Mouse (Mus musculus) natural killer cell, adult 2 months (primary cell): ENCODE data around the gene Gapdh.
A peak's percentile ranks its signal among the peaks of the same experiment; 100 is the strongest.
"Not testable (repeated sequence)": the region's sequence is repeated elsewhere in the genome, so short reads cannot be mapped to it uniquely, and the experiment has no call there.

Experiments
- DNase-seq, 2 experiments: peaks; one replicate each; pipeline ENCODE4 v3.0.0; 2022; ENCODE audit warnings: low spot score in 2 of 2

Gene Gapdh

DNA sequence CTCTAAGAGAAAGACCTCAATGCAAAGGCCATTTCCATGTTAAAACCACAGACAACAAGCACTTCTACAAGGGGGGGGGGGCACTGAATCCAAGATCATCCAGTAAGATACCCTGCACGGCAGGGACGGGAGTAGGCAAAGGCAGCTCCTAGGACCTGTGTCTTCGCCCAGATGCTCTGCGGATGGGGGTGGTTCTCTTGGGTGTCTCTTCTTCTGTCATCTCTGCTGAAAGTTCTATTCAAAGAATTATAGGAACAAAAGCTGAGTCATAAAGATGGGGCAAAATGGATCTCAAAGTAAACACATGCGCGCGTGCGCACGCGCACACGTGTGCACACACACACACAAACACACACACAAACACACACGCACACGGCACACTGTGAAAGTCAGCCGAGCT is 1.8 kb upstream of the Gapdh start:
- no peak for DNase-seq

- DNase-seq = no peak
Observed at GRCm38 (mm10) chr6:125166861-125167650, 789 bp upstream of the Gapdh start.

- DNase-seq = peak; percentile 94 to 95
Observed at GRCm38 (mm10) chr6:125165328-125165891, 857 bp downstream of the Gapdh start.

DNA sequence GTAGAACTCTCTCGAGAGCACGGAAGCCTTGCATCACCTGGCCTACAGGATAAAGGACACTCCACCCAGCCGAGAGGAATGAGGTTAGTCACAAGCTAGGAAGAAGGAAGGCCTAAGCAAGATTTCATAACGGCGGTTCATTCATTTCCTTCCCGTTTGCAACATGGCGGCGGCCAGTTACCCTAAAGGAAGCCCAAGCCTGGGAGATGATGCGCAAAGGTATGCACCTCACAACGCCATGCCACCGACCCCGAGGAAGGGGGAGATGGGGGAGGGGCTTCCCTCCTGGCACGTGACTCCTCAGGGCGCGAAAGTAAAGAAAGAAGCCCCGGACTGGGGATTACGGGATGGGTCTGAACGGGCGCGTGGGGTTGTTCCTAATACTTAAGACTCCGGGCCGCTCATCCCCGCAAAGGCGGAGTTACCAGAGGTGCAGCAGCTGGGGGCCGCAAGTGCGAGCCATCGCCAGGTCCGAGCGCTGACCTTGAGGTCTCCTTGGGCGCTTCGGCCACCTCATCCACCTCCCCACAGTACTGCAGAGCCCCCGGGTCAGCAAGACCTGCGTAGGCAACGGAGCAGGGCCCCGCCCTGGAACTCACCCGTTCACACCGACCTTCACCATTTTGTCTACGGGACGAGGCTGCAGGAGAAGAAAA is 1.5 kb downstream of the Gapdh start:
- peak; percentile 30 to 51 for DNase-seq

GRCm38 (mm10) chr6:125163801-125164657 is 2.2 kb downstream of the Gapdh start:
- no peak for DNase-seq

DNA sequence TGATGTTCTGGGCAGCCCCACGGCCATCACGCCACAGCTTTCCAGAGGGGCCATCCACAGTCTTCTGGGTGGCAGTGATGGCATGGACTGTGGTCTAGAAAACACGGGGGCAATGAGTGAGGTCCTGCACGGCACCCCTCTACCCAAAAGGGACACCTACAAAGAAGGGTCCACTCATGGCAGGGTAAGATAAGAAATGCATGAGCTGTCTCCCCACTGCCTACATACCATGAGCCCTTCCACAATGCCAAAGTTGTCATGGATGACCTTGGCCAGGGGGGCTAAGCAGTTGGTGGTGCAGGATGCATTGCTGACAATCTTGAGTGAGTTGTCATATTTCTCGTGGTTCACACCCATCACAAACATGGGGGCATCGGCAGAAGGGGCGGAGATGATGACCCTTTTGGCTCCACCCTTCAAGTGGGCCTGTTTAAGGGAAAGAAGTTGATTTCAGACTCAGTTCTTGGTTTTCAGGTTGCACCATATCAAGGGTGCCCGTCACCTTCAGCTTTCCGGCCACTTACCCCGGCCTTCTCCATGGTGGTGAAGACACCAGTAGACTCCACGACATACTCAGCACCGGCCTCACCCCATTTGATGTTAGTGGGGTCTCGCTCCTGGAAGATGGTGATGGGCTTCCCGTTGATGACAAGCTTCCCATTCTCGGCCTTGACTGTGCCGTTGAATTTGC is 3.5 kb downstream of the Gapdh start:
- DNase-seq = not testable (repeated sequence)

GRCm38 (mm10) chr6:125161971-125162370 is 4.3 kb downstream of the Gapdh start:
- DNase-seq = peak; percentile 68 to 82

DNA sequence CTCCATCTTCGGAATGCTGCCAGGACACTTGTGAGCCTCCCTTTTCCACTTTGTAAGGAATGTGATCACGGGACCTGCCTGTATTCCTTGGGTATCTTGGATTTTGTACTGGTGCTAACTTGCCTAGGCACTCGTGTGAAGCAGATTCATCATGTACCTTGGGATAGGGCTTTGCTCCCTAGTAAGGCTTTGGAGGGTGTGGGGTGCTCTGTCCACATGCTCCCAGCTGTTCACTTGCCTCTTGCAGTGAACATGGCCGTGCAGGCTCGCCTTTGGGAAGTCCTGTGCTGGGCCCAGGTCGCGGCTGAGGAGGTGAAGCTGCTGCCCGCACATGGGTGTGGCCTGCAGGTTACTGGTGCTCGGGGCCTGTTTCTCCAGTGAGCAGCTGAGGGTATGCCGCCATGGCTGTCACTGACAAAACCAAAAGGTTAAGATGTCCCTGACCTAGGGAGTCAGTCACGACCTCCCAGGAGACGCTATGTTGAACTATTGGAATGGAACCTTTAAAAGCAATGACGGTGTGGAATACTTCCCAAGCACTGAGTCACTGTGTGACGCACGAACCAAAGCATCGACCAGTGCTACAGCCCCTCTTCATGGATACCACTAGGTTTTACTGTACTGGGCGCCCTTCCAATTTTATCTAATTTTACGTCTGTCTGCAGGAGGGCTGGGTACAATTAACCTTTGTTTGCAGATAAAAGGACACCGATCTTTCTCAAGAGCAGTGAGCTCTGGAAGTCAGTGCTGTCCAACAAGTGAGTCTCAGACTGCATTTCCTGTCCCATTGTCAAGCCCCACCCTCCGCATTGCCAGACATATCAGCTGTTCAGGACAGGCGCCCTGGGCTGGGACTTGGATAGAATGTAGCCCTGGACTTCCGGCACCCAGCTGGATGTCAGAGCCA is 5.2 kb downstream of the Gapdh start:
- no peak for DNase-seq

- no peak for DNase-seq
Observed at GRCm38 (mm10) chr6:125160558-125160853, 5.8 kb downstream of the Gapdh start.

DNA sequence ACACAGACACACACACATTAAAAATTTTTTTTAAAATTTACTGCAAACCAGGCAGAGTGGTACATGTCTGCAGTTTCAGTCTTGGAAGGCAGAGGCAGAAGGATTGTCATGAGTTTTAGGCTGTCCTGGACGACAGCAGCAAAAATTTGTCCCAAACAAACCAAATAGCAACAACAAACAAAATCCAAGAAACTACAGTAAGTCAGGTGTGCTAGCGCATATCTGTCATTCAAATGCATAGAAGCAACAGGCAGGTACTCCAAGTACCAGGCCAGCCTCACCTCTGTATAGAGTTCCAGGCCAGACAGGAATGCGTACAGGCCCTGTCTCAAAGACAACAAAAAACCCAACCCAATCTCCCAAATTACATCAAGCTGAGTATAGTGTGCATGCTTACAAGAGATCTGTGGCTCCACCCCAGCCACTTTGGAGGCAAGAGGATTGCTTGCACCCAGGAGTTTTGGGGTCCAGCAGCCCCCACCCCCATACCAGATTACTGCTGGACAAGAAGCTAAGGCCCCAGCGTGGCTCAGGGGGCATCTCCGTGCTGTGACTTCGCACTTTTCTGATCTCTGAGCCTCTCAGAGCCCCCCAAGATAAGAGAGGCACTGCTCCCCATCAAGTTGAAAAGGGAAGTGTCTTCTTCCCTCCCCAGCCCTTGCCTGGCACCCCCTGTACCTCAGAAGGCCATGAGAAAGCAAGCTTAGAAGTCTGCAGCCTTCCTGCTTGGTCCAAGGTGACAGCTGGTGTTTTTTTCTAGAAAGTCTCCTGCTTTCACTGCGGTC is 6.3 kb downstream of the Gapdh start:
- DNase-seq = no peak

GRCm38 (mm10) chr6:125158944-125159492 is 7.2 kb downstream of the Gapdh start:
- DNase-seq = no peak

GRCm38 (mm10) chr6:125156903-125157614 is 9.2 kb downstream of the Gapdh start:
- DNase-seq = no peak

- no peak for DNase-seq
Observed at GRCm38 (mm10) chr6:125156491-125156890, 9.8 kb downstream of the Gapdh start.

- DNase-seq = no peak
Observed at GRCm38 (mm10) chr6:125155262-125155661, 11.0 kb downstream of the Gapdh start.

DNA sequence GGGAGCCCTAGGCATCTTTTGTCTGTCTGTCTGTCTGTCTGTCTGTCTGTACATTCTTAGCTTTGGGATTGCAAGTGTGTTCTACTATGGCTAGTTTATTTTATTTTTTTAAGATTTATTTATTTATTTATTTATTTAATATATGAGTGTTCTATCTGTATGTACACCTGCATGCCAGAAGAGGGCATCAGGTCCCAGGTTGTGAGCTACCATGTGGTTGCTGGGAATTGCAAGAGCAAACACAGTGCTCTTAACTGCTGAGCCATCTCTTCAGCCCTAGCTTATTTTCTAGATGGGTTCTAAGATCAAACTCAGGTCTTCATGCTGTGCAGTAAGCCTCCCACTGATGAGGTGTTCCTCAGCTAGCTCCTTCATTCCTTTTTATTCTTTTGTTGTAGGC is 11.7 kb downstream of the Gapdh start:
- DNase-seq = no peak

GRCm38 (mm10) chr6:125153682-125154081 is 12.6 kb downstream of the Gapdh start:
- no peak for DNase-seq

DNA sequence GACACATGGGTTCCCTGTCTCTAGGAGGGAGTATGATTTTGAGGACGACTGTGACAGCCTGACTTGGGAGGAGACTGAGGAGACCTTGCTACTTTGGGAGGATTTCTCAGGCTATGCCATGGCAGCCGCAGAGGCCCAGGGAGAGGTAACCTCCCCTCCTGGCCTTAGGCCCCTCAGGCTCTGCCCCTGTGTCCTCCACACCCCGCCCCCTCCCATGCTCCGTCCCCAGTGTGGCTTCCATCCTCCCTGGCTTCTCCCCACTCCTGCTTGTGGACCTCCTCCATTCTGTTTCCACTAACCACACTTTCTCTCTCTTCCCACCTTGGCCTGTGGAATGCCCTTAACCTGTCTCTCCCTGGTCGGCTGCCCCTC is 13.3 kb downstream of the Gapdh start:
- no peak for DNase-seq

DNA sequence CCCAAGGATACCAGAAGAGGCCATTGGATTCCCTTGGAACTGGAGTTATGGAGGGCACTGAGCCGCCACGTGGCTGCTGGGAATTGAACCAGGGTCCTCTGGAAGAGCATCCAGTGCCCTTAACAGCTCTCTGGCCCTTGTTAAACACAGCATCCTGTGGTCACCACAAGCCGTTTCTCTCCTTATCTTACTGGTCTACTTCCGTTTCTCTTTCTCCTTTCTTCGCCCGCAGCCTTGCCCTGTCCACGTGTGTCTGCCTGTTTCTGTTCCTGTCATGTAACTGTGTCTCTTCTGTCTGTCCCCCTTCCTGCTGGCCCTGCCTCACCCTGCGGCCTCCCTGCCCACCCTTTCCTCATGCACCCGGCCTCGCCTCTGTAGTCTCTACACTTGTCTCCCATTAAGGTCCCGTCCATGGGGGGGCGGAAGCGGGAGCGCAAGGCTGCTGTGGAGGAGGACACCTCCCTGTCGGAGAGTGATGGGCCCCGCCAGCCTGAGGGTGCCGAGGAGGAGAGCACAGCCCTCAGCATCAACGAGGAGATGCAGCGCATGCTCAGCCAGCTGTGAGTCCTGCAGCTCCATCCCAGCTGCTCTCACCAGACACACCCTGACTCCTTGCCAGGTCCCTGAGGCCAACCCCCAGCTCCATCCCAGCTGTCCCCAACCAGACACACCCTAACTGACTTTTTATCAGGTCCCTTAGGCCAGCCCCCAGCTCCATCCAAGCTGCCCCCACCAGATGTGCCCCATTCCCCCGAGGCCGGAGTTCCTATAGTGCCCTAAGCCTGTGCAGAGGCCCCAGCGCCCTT is 13.9 kb downstream of the Gapdh start:
- no peak for DNase-seq
